Mouse (Mus musculus): ENCODE results near the gene Rab3a. TPM values are rescaled to one million over a fixed set of nuclear protein-coding genes. Genes with fewer than 3 reads are reported as not detected.

Gene Rab3a
- total RNA-seq, 1 experiment = 4.3 TPM

GRCm38 (mm10) chr8:70760775-70761406 lies 6.4 kb downstream of the Rab3a start, which contains the start of gene Mpv17l2:
Gene Mpv17l2, minus strand, starts transcription at chr8:70760946.
- Histone ChIP-seq H3K4me3 (ENCODE audit: insufficient read depth in 1 of 2, low read depth in 1 of 2, low read length in 2 of 2, poor library complexity in 1 of 2, severe bottlenecking in 1 of 2) (peak within 1 kb of the TSS; percentile 86 to 87), H3K27ac (ENCODE audit: insufficient read depth, low read depth, low read length, poor library complexity, severe bottlenecking) (no peak within 1 kb of the TSS; the same call in 1 of the 2 replicates), H3K9me3 (ENCODE audit: control insufficient read depth, insufficient read depth, low read depth, low read length) (no peaks in the 10 kb centered on the region), H3K9ac (ENCODE audit: insufficient read depth, low read depth, low read length, poor library complexity, severe bottlenecking) (peak within 1 kb of the TSS; percentile 80), H3K4me1 (ENCODE audit: control insufficient read depth in 2 of 2, insufficient read depth in 2 of 2, low read length in 2 of 2, poor library complexity in 1 of 2) (peaks cover 16 to 20% of the 10 kb centered on the region in 2 experiments), H3K36me3 (ENCODE audit: control insufficient read depth, insufficient read depth, low read length, poor library complexity, severe bottlenecking) (peaks cover 21% of the 10 kb centered on the region; the same call in 1 of the 2 replicates)
- TF ChIP-seq MAFK (IDR thresholded peaks at IDR 0.05; ENCODE audit: insufficient read depth, low read depth, low read length) (no peak), HCFC1 (IDR thresholded peaks at IDR 0.05; ENCODE audit: borderline replicate concordance, insufficient read depth, low read length) (peak; percentile 32; the same call in 1 of the 2 replicates), CHD2 (IDR thresholded peaks at IDR 0.05; ENCODE audit: low read depth, low read length) (peak; percentile 82), ZC3H11A (IDR thresholded peaks at IDR 0.05; ENCODE audit: borderline replicate concordance, low read depth, low read length) (no peak)
- peak; percentile 98 for DNase-seq (ENCODE audit: low read depth, low spot score)
- in situ Hi-C loops (cut with MboI; ENCODE audit: low sequenced_read_pairs in 2 of 2, unreplicated experiment in 2 of 2) = no loop called here

DNA sequence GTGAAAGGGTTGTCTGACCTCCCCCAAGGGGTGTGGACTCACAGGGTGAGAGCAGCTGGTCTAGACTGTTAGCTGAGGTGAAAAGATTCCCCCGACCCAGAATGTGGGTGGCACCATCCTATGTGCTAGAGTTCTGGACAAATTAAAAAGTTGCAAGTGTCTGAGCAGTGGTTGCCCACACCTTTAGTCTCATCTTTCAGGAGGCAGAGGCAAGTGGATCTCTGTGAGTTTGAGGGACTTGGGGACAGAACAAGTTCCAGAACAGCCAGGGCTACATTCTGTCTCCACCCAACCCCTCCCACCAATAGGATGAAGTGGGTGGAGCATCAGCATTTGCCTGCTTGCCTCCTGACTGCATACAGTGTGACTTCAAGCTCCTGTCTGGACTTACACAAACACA lies 7.6 kb downstream of the Rab3a start:
- no peak for DNase-seq (ENCODE audit: low read depth, low spot score)
- no peak overlapping the region for H3K9ac ChIP-seq (ENCODE audit: insufficient read depth, low read depth, low read length, poor library complexity, severe bottlenecking)
- in situ Hi-C loops (cut with MboI; ENCODE audit: low sequenced_read_pairs in 2 of 2, unreplicated experiment in 2 of 2) = no loop called here
- H3K9me3 ChIP-seq (ENCODE audit: control insufficient read depth, insufficient read depth, low read depth, low read length) = no peaks in the 10 kb centered on the region
- TF ChIP-seq HCFC1 (IDR thresholded peaks at IDR 0.05; ENCODE audit: borderline replicate concordance, insufficient read depth, low read length) = no peak
- no peak overlapping the region for H3K4me3 ChIP-seq (ENCODE audit: insufficient read depth in 1 of 2, low read depth in 1 of 2, low read length in 2 of 2, poor library complexity in 1 of 2, severe bottlenecking in 1 of 2)
- H3K27ac ChIP-seq (ENCODE audit: insufficient read depth, low read depth, low read length, poor library complexity, severe bottlenecking) = no peak overlapping the region
- H3K4me1 ChIP-seq (ENCODE audit: control insufficient read depth in 2 of 2, insufficient read depth in 2 of 2, low read length in 2 of 2, poor library complexity in 1 of 2) = peaks cover 16 to 22% of the 10 kb centered on the region in 2 experiments
- peaks cover 21% of the 10 kb centered on the region; the same call in 1 of the 2 replicates for H3K36me3 ChIP-seq (ENCODE audit: control insufficient read depth, insufficient read depth, low read length, poor library complexity, severe bottlenecking)

GRCm38 (mm10) chr8:70763354-70763753 lies 8.9 kb downstream of the Rab3a start:
- in situ Hi-C loops (cut with MboI; ENCODE audit: low sequenced_read_pairs in 2 of 2, unreplicated experiment in 2 of 2) = no loop called here
- Histone ChIP-seq H3K27ac (ENCODE audit: insufficient read depth, low read depth, low read length, poor library complexity, severe bottlenecking) (no peak overlapping the region), H3K4me3 (ENCODE audit: insufficient read depth in 1 of 2, low read depth in 1 of 2, low read length in 2 of 2, poor library complexity in 1 of 2, severe bottlenecking in 1 of 2) (no peak overlapping the region), H3K9me3 (ENCODE audit: control insufficient read depth, insufficient read depth, low read depth, low read length) (no peaks in the 10 kb centered on the region), H3K4me1 (ENCODE audit: control insufficient read depth in 2 of 2, insufficient read depth in 2 of 2, low read length in 2 of 2, poor library complexity in 1 of 2) (peaks cover 16 to 28% of the 10 kb centered on the region in 2 experiments), H3K9ac (ENCODE audit: insufficient read depth, low read depth, low read length, poor library complexity, severe bottlenecking) (no peak overlapping the region), H3K36me3 (ENCODE audit: control insufficient read depth, insufficient read depth, low read length, poor library complexity, severe bottlenecking) (peaks cover 23% of the 10 kb centered on the region; the same call in 1 of the 2 replicates)
- TF ChIP-seq MAFK (IDR thresholded peaks at IDR 0.05; ENCODE audit: insufficient read depth, low read depth, low read length) = no peak
- TF ChIP-seq ZC3H11A (IDR thresholded peaks at IDR 0.05; ENCODE audit: borderline replicate concordance, low read depth, low read length) = peak; percentile 16; the same call in 1 of the 2 replicates
- no peak for DNase-seq (ENCODE audit: low read depth, low spot score)

DNA sequence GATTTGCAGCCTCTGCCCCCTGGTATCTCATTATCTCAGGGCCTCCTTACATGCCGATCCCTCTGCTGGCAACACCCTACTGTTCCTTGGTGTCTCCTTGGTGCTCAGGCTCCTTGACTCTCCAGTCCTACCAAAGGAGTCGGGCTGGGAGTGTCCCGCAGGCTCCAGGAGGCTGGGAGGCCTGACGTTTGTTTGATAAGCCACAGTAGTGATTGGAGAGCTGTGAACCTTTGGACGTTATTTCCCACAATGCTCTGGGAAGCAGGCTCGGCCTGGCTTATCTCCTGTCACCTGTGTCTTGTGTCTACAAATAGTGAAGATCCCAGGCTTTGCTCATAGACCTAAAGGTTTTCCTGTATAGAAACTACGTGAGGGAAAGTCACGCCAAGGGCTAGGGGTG lies 9.5 kb downstream of the Rab3a start:
- Histone ChIP-seq H3K27ac (ENCODE audit: insufficient read depth, low read depth, low read length, poor library complexity, severe bottlenecking) (no peak overlapping the region), H3K9ac (ENCODE audit: insufficient read depth, low read depth, low read length, poor library complexity, severe bottlenecking) (no peak overlapping the region), H3K9me3 (ENCODE audit: control insufficient read depth, insufficient read depth, low read depth, low read length) (no peaks in the 10 kb centered on the region), H3K4me3 (ENCODE audit: insufficient read depth in 1 of 2, low read depth in 1 of 2, low read length in 2 of 2, poor library complexity in 1 of 2, severe bottlenecking in 1 of 2) (no peak overlapping the region), H3K4me1 (ENCODE audit: control insufficient read depth in 2 of 2, insufficient read depth in 2 of 2, low read length in 2 of 2, poor library complexity in 1 of 2) (peaks cover 16 to 32% of the 10 kb centered on the region in 2 experiments), H3K36me3 (ENCODE audit: control insufficient read depth, insufficient read depth, low read length, poor library complexity, severe bottlenecking) (peaks cover 23% of the 10 kb centered on the region; the same call in 1 of the 2 replicates)
- no peak for TF ChIP-seq ZC3H11A (IDR thresholded peaks at IDR 0.05; ENCODE audit: borderline replicate concordance, low read depth, low read length)
- TF ChIP-seq ZNF384 (IDR thresholded peaks at IDR 0.05; ENCODE audit: low read depth, low read length) = no peak
- no peak for TF ChIP-seq HCFC1 (IDR thresholded peaks at IDR 0.05; ENCODE audit: borderline replicate concordance, insufficient read depth, low read length)
- in situ Hi-C loops (cut with MboI; ENCODE audit: low sequenced_read_pairs in 2 of 2, unreplicated experiment in 2 of 2) = no loop called here
- no peak for DNase-seq (ENCODE audit: low read depth, low spot score)

GRCm38 (mm10) chr8:70764676-70765075 lies 10.2 kb downstream of the Rab3a start:
- no peak overlapping the region for H3K9ac ChIP-seq (ENCODE audit: insufficient read depth, low read depth, low read length, poor library complexity, severe bottlenecking)
- TF ChIP-seq HCFC1 (IDR thresholded peaks at IDR 0.05; ENCODE audit: borderline replicate concordance, insufficient read depth, low read length) (no peak), ZNF384 (IDR thresholded peaks at IDR 0.05; ENCODE audit: low read depth, low read length) (no peak), CHD2 (IDR thresholded peaks at IDR 0.05; ENCODE audit: low read depth, low read length) (no peak)
- H3K9me3 ChIP-seq (ENCODE audit: control insufficient read depth, insufficient read depth, low read depth, low read length) = no peaks in the 10 kb centered on the region
- DNase-seq (ENCODE audit: low read depth, low spot score) = no peak
- no peak overlapping the region for H3K27ac ChIP-seq (ENCODE audit: insufficient read depth, low read depth, low read length, poor library complexity, severe bottlenecking)
- in situ Hi-C loops (cut with MboI; ENCODE audit: low sequenced_read_pairs in 2 of 2, unreplicated experiment in 2 of 2) = no loop called here
- H3K36me3 ChIP-seq (ENCODE audit: control insufficient read depth, insufficient read depth, low read length, poor library complexity, severe bottlenecking) = peaks cover 23% of the 10 kb centered on the region; the same call in 1 of the 2 replicates
- peaks cover 16 to 32% of the 10 kb centered on the region in 2 experiments for H3K4me1 ChIP-seq (ENCODE audit: control insufficient read depth in 2 of 2, insufficient read depth in 2 of 2, low read length in 2 of 2, poor library complexity in 1 of 2)
- no peak overlapping the region for H3K4me3 ChIP-seq (ENCODE audit: insufficient read depth in 1 of 2, low read depth in 1 of 2, low read length in 2 of 2, poor library complexity in 1 of 2, severe bottlenecking in 1 of 2)
